Mouse (Mus musculus) liver, adult 2 months (tissue): ENCODE measurements around the gene Dcaf17. TPM values are rescaled to one million over a fixed set of nuclear protein-coding genes. Genes with fewer than 3 reads are reported as not detected.

ENCODE experiments used
- DNase-seq: peaks from one replicate; pipeline ENCODE4 v3.0.0-alpha.2; 2011; ENCODE audit warnings: low read depth, low spot score; ENCODE audit errors: extremely low read depth
- H3K27ac ChIP-seq: fragments of 200-500 bp; replicated peaks from 2 replicates; pipeline ENCODE4 v1.5.1; 2012; ENCODE audit warnings: low read depth, mild to moderate bottlenecking, control low read depth, inconsistent platforms, low read length; ENCODE audit not compliant: insufficient read depth
- H3K27me3 ChIP-seq: fragments of 200-500 bp; 2 replicates; pipeline ENCODE4 v1.6.1; 2012; ENCODE audit warnings: mild to moderate bottlenecking, moderate library complexity, low read length, inconsistent platforms; ENCODE audit not compliant: control insufficient read depth, insufficient read depth
- H3K36me3 ChIP-seq: fragments of 200-500 bp; 2 replicates; pipeline ENCODE4 v1.6.1; 2012; ENCODE audit warnings: low read length, inconsistent platforms; ENCODE audit not compliant: control insufficient read depth, insufficient read depth
- H3K4me1 ChIP-seq: fragments of 200-500 bp; 2 replicates; pipeline ENCODE4 v1.6.1; 2011; ENCODE audit warnings: low read length; ENCODE audit not compliant: control insufficient read depth, insufficient read depth
- H3K4me3 ChIP-seq: fragments of 200-500 bp; 2 replicates; pipeline ENCODE4 v1.5.1; 2011; ENCODE audit warnings: low read depth, mild to moderate bottlenecking, control low read depth, low read length, moderate library complexity; ENCODE audit not compliant: insufficient read depth
- H3K79me2 ChIP-seq: fragments of 200-500 bp; 2 replicates; pipeline ENCODE4 v1.6.1; 2012; ENCODE audit warnings: inconsistent platforms, mild to moderate bottlenecking, low read length, moderate library complexity; ENCODE audit not compliant: control insufficient read depth, insufficient read depth
- H3K9ac ChIP-seq: fragments of 200-500 bp; 2 replicates; pipeline ENCODE4 v1.6.1; 2012; ENCODE audit warnings: low read depth, mild to moderate bottlenecking, control low read depth, inconsistent platforms, low read length
- CTCF ChIP-seq: fragments of 200-500 bp; IDR thresholded peaks from 2 replicates; pipeline ENCODE4 v1.5.1; 2011; ENCODE audit warnings: low read depth, low read length, control low read depth
- POLR2A ChIP-seq: fragments of 200-500 bp; IDR thresholded peaks from 2 replicates; pipeline ENCODE4 v1.6.1; 2011; ENCODE audit warnings: low read length, control low read depth; ENCODE audit not compliant: insufficient read depth; ENCODE audit errors: extremely low read depth
- WGBS: fragments of 180-500 bp; shearing (Covaris S2); methylation state at CpG from one replicate; pipeline ENCODE4 v1.1.7; 2018; 5-methylcytosine and 5-hydroxymethylcytosine counted together
- polyA plus RNA-seq: library from polyadenylated mRNA; depleted of rRNA; stranded (reverse); fragments of >200 nt; gene quantifications from 2 replicates; pipeline ENCODE4 v1.2.3, GENCODE M21; 2012; rRNA removed
- total RNA-seq: library from RNA; depleted of rRNA; stranded (reverse); fragments of >200 nt; gene quantifications from 2 replicates; pipeline ENCODE4 v1.2.3, GENCODE M21; 2014; rRNA removed

The Dcaf17 gene
- total and polyA plus RNA-seq, 2 experiments: 2.8 to 9.5 TPM

GRCm38 (mm10) chr2:71142410-71142809 lies 87.3 kb downstream of the Dcaf17 start:
- no peaks in the 10 kb centered on the region for H3K79me2 ChIP-seq
- TF ChIP-seq POLR2A (no peak), CTCF (no peak)
- H3K9ac ChIP-seq: no peak overlapping the region
- H3K4me3 ChIP-seq: no peak overlapping the region
- H3K27ac ChIP-seq: no peak overlapping the region
- H3K27me3 ChIP-seq: no peaks in the 10 kb centered on the region
- H3K4me1 ChIP-seq: peaks cover 2% of the 10 kb centered on the region; the same call in 1 of the 2 replicates
- H3K36me3 ChIP-seq: no peaks in the 10 kb centered on the region
- WGBS: 77% methylated on average over 7 of the region's 7 CpGs
- DNase-seq: no peak

GRCm38 (mm10) chr2:71145853-71146252 lies 90.7 kb downstream of the Dcaf17 start:
- Histone ChIP-seq H3K27ac (no peak overlapping the region), H3K27me3 (no peaks in the 10 kb centered on the region), H3K9ac (no peak overlapping the region), H3K36me3 (no peaks in the 10 kb centered on the region), H3K4me1 (peaks cover 2% of the 10 kb centered on the region; the same call in 1 of the 2 replicates), H3K4me3 (no peak overlapping the region), H3K79me2 (no peaks in the 10 kb centered on the region)
- 53% methylated on average over 4 of the region's 4 CpGs for WGBS
- TF ChIP-seq POLR2A: no peak
- no peak for TF ChIP-seq CTCF
- no peak for DNase-seq

GRCm38 (mm10) chr2:71146266-71146665 lies 91.1 kb downstream of the Dcaf17 start:
- TF ChIP-seq CTCF: no peak
- 13% methylated on average over 3 of the region's 3 CpGs for WGBS
- H3K27ac ChIP-seq: no peak overlapping the region
- H3K9ac ChIP-seq: no peak overlapping the region
- no peaks in the 10 kb centered on the region for H3K36me3 ChIP-seq
- peak; percentile 93 for DNase-seq
- H3K27me3 ChIP-seq: no peaks in the 10 kb centered on the region
- H3K79me2 ChIP-seq: no peaks in the 10 kb centered on the region
- H3K4me3 ChIP-seq: no peak overlapping the region
- peaks cover 2% of the 10 kb centered on the region; the same call in 1 of the 2 replicates for H3K4me1 ChIP-seq

GRCm38 (mm10) chr2:71147816-71148215 lies 92.7 kb downstream of the Dcaf17 start:
- no peak for TF ChIP-seq POLR2A
- TF ChIP-seq CTCF: no peak
- Histone ChIP-seq H3K27me3 (no peaks in the 10 kb centered on the region), H3K79me2 (no peaks in the 10 kb centered on the region), H3K27ac (no peak overlapping the region), H3K36me3 (no peaks in the 10 kb centered on the region), H3K4me1 (peaks cover 2% of the 10 kb centered on the region; the same call in 1 of the 2 replicates), H3K9ac (no peak overlapping the region), H3K4me3 (no peak overlapping the region)
- peak; percentile 17 for DNase-seq
- WGBS: 19% methylated on average over 6 of the region's 6 CpGs

Other genes starting within 250 kb of the Dcaf17 start
- 21.4 and 22.6 TPM in 2 replicates for gene Tlk1, start 229.6 kb upstream of the Dcaf17 start, total RNA-seq
- gene Tlk1, start 229.6 kb upstream of the Dcaf17 start, polyA plus RNA-seq: 5.6 and 6.2 TPM in 2 replicates
- gene Mettl8, start 255 bp downstream of the Dcaf17 start, total RNA-seq: 10.8 and 11.7 TPM in 2 replicates
- gene Mettl8, start 255 bp downstream of the Dcaf17 start, polyA plus RNA-seq: 2.5 and 2.7 TPM in 2 replicates
- gene Cybrd1, start 62.6 kb downstream of the Dcaf17 start, total RNA-seq: under 0.01 and 0.07 TPM in 2 replicates
- gene Cybrd1, start 62.6 kb downstream of the Dcaf17 start, polyA plus RNA-seq: 0.05 and 0.10 TPM in 2 replicates
- gene Dync1i2, start 156.4 kb downstream of the Dcaf17 start, total RNA-seq: 23.0 TPM in 2 replicates
- 9.1 and 10.5 TPM in 2 replicates for gene Dync1i2, start 156.4 kb downstream of the Dcaf17 start, polyA plus RNA-seq